Mouse (Mus musculus) intestine, embryonic 15.5 days (tissue): ENCODE data around the gene Nme7. TPM values are rescaled to one million over a fixed set of nuclear protein-coding genes. Genes with fewer than 3 reads are reported as not detected.
A peak's percentile ranks its signal among the peaks of the same experiment; 100 is the strongest.

ENCODE experiments used
- ATAC-seq: fragments of 200-750 bp; cut with Nextera tagmentation; 2 replicates; pipeline ENCODE4 v1.8.0; 2017; ENCODE audit warnings: moderate TSS enrichment, moderate library complexity
- H3K27ac ChIP-seq: fragments of 300-500 bp; sonication (generic); 2 replicates; pipeline ENCODE4 v1.5.1; 2015; ENCODE audit warnings: mild to moderate bottlenecking, inconsistent platforms
- H3K27me3 ChIP-seq: fragments of 300-500 bp; sonication (generic); replicated peaks from 2 replicates; pipeline ENCODE4 v1.6.1; 2015; ENCODE audit warnings: inconsistent platforms
- H3K36me3 ChIP-seq: fragments of 300-500 bp; sonication (generic); 2 replicates; pipeline ENCODE4 v1.6.1; 2015; ENCODE audit warnings: inconsistent platforms
- H3K4me1 ChIP-seq: fragments of 300-500 bp; sonication (generic); replicated peaks from 2 replicates; pipeline ENCODE4 v1.6.1; 2015; ENCODE audit warnings: inconsistent platforms
- H3K4me2 ChIP-seq: fragments of 300-500 bp; sonication (generic); replicated peaks from 2 replicates; pipeline ENCODE4 v1.6.1; 2015; ENCODE audit warnings: mild to moderate bottlenecking, inconsistent platforms
- H3K4me3 ChIP-seq: fragments of 300-500 bp; sonication (generic); replicated peaks from 2 replicates; pipeline ENCODE4 v1.5.1; 2015; ENCODE audit warnings: inconsistent platforms
- H3K9ac ChIP-seq: fragments of 300-500 bp; sonication (generic); 2 replicates; pipeline ENCODE4 v1.6.1; 2015; ENCODE audit warnings: inconsistent platforms
- H3K9me3 ChIP-seq: fragments of 300-500 bp; sonication (generic); 2 replicates; pipeline ENCODE4 v1.6.1; 2016; ENCODE audit warnings: inconsistent platforms
- WGBS: fragments of 180-500 bp; shearing (Covaris S2); methylation state at CpG from one replicate; pipeline ENCODE4 v1.1.7; 2015; 5-methylcytosine and 5-hydroxymethylcytosine counted together
- polyA plus RNA-seq: library from polyadenylated mRNA; unstranded; fragments of >200 nt; fragmentation: Nextera tagmentation; extraction: Ambion mirVana; gene quantifications from 2 replicates; pipeline ENCODE4 v1.2.1, GENCODE M21; 2015

The Nme7 gene
- polyA plus RNA-seq, 1 experiment from 2014 or later, result 35.0 TPM

- WGBS, result 45% methylated on average over 8 of the region's 8 CpGs
- no peak overlapping the region for H3K9ac ChIP-seq
- no peak overlapping the region for H3K4me2 ChIP-seq
- H3K4me1 ChIP-seq, result no peaks in the 10 kb centered on the region
- no peak overlapping the region for H3K4me3 ChIP-seq
- no peaks in the 10 kb centered on the region for H3K9me3 ChIP-seq
- no peak for ATAC-seq
- H3K36me3 ChIP-seq, result no peaks in the 10 kb centered on the region
- 0 out of 2 replicates have a peak overlapping the region, but pooled peaks have one; percentile 1 for H3K27ac ChIP-seq
- H3K27me3 ChIP-seq, result no peaks in the 10 kb centered on the region
Observed at GRCm38 (mm10) chr1:164419401-164419800, 115.5 kb downstream of the Nme7 start.

- H3K4me2 ChIP-seq, result no peak overlapping the region
- no peaks in the 10 kb centered on the region for H3K27me3 ChIP-seq
- peak; percentile 89 for ATAC-seq
- H3K9ac ChIP-seq, result no peak overlapping the region
- no peaks in the 10 kb centered on the region for H3K9me3 ChIP-seq
- WGBS, result 56% methylated on average over 6 of the region's 6 CpGs
- no peak overlapping the region for H3K4me3 ChIP-seq
- no peaks in the 10 kb centered on the region for H3K36me3 ChIP-seq
- no peaks in the 10 kb centered on the region for H3K4me1 ChIP-seq
- peak overlapping the region; percentile 74 for H3K27ac ChIP-seq
Observed at GRCm38 (mm10) chr1:164420623-164421354, 116.9 kb downstream of the Nme7 start.

- Histone ChIP-seq H3K9me3 (no peaks in the 10 kb centered on the region), H3K36me3 (no peaks in the 10 kb centered on the region), H3K9ac (no peak overlapping the region), H3K4me3 (no peak overlapping the region), H3K27ac (no peak overlapping the region), H3K4me1 (no peaks in the 10 kb centered on the region), H3K27me3 (no peaks in the 10 kb centered on the region), H3K4me2 (no peak overlapping the region)
- WGBS, result 77% methylated on average over 7 of the region's 7 CpGs
- peak; percentile 72 for ATAC-seq
Observed at GRCm38 (mm10) chr1:164426227-164426626, 122.3 kb downstream of the Nme7 start.

GRCm38 (mm10) chr1:164427777-164428176, 123.9 kb downstream of the Nme7 start:
- no peaks in the 10 kb centered on the region for H3K9me3 ChIP-seq
- no peaks in the 10 kb centered on the region for H3K36me3 ChIP-seq
- no peak overlapping the region for H3K4me3 ChIP-seq
- H3K27me3 ChIP-seq, result no peaks in the 10 kb centered on the region
- H3K4me1 ChIP-seq, result no peaks in the 10 kb centered on the region
- no peak overlapping the region for H3K9ac ChIP-seq
- no peak overlapping the region for H3K4me2 ChIP-seq
- ATAC-seq, result no peak
- no peak overlapping the region for H3K27ac ChIP-seq
- 77% methylated on average over 7 of the region's 7 CpGs for WGBS

- Histone ChIP-seq H3K4me2 (no peak overlapping the region), H3K9me3 (no peaks in the 10 kb centered on the region), H3K4me3 (no peak overlapping the region), H3K36me3 (no peaks in the 10 kb centered on the region), H3K9ac (no peak overlapping the region), H3K4me1 (no peaks in the 10 kb centered on the region), H3K27ac (no peak overlapping the region), H3K27me3 (no peaks in the 10 kb centered on the region)
- ATAC-seq, result no peak
- WGBS, result 89% methylated on average over 9 of the region's 9 CpGs
Observed at GRCm38 (mm10) chr1:164428644-164429043, 124.7 kb downstream of the Nme7 start.

- Histone ChIP-seq H3K36me3 (0 out of 2 replicates have a peak, but pooled peaks cover 4% of the 10 kb centered on the region), H3K4me3 (no peak overlapping the region), H3K9ac (no peak overlapping the region), H3K9me3 (no peaks in the 10 kb centered on the region), H3K27ac (no peak overlapping the region), H3K27me3 (no peaks in the 10 kb centered on the region), H3K4me2 (no peak overlapping the region), H3K4me1 (no peaks in the 10 kb centered on the region)
- no peak for ATAC-seq
- WGBS, result 69% methylated on average over 5 of the region's 5 CpGs
Observed at GRCm38 (mm10) chr1:164432649-164433048, 128.7 kb downstream of the Nme7 start.

GRCm38 (mm10) chr1:164434049-164434448, 130.1 kb downstream of the Nme7 start:
- Histone ChIP-seq H3K9ac (no peak overlapping the region), H3K4me3 (no peak overlapping the region), H3K9me3 (no peaks in the 10 kb centered on the region), H3K27me3 (no peaks in the 10 kb centered on the region), H3K27ac (no peak overlapping the region; the same call in none of the 2 replicates), H3K36me3 (peaks cover 12% of the 10 kb centered on the region), H3K4me1 (no peaks in the 10 kb centered on the region), H3K4me2 (no peak overlapping the region)
- WGBS, result 37% methylated on average over 6 of the region's 6 CpGs
- ATAC-seq, result peak; percentile 71

- 86% methylated on average over 7 of the region's 7 CpGs for WGBS
- no peak overlapping the region for H3K4me3 ChIP-seq
- H3K27ac ChIP-seq, result no peak overlapping the region
- no peak overlapping the region for H3K9ac ChIP-seq
- H3K36me3 ChIP-seq, result peaks cover 17% of the 10 kb centered on the region
- H3K4me1 ChIP-seq, result no peaks in the 10 kb centered on the region
- no peaks in the 10 kb centered on the region for H3K27me3 ChIP-seq
- H3K9me3 ChIP-seq, result no peaks in the 10 kb centered on the region
- ATAC-seq, result no peak
- no peak overlapping the region for H3K4me2 ChIP-seq
Observed at GRCm38 (mm10) chr1:164436749-164437148, 132.8 kb downstream of the Nme7 start.

- Histone ChIP-seq H3K27ac (no peak overlapping the region), H3K36me3 (peaks cover 16% of the 10 kb centered on the region), H3K9me3 (no peaks in the 10 kb centered on the region), H3K4me3 (no peak overlapping the region), H3K9ac (no peak overlapping the region), H3K27me3 (no peaks in the 10 kb centered on the region), H3K4me2 (no peak overlapping the region), H3K4me1 (no peaks in the 10 kb centered on the region)
- ATAC-seq, result no peak
- 91% methylated on average over 6 of the region's 6 CpGs for WGBS
Observed at GRCm38 (mm10) chr1:164440230-164440629, 136.3 kb downstream of the Nme7 start.

GRCm38 (mm10) chr1:164440708-164441407, 136.9 kb downstream of the Nme7 start:
- 80% methylated on average over 11 of the region's 11 CpGs for WGBS

GRCm38 (mm10) chr1:164441408-164441974, 137.6 kb downstream of the Nme7 start:
- H3K27me3 ChIP-seq, result no peaks in the 10 kb centered on the region
- peaks cover 15% of the 10 kb centered on the region for H3K36me3 ChIP-seq
- H3K27ac ChIP-seq, result no peak overlapping the region
- no peak overlapping the region for H3K4me3 ChIP-seq
- WGBS, result 80% methylated on average over 18 of the region's 18 CpGs
- H3K4me2 ChIP-seq, result no peak overlapping the region
- H3K9ac ChIP-seq, result no peak overlapping the region
- no peaks in the 10 kb centered on the region for H3K9me3 ChIP-seq
- no peak for ATAC-seq
- no peaks in the 10 kb centered on the region for H3K4me1 ChIP-seq

More at GRCm38 (mm10) chr1:164440708-164441407, 136.9 kb downstream of the Nme7 start:
- no peaks in the 10 kb centered on the region for H3K27me3 ChIP-seq
- no peak overlapping the region for H3K27ac ChIP-seq
- H3K4me3 ChIP-seq, result no peak overlapping the region
- H3K4me1 ChIP-seq, result no peaks in the 10 kb centered on the region
- no peaks in the 10 kb centered on the region for H3K9me3 ChIP-seq
- peaks cover 15% of the 10 kb centered on the region for H3K36me3 ChIP-seq
- no peak overlapping the region for H3K9ac ChIP-seq
- no peak for ATAC-seq
- no peak overlapping the region for H3K4me2 ChIP-seq

- no peaks in the 10 kb centered on the region for H3K27me3 ChIP-seq
- H3K4me3 ChIP-seq, result no peak overlapping the region
- no peaks in the 10 kb centered on the region for H3K9me3 ChIP-seq
- H3K4me2 ChIP-seq, result no peak overlapping the region
- WGBS, result 67% methylated on average over 5 of the region's 5 CpGs
- H3K27ac ChIP-seq, result no peak overlapping the region
- no peak overlapping the region for H3K9ac ChIP-seq
- H3K4me1 ChIP-seq, result peaks cover 4% of the 10 kb centered on the region; the same call in 1 of the 2 replicates
- ATAC-seq, result no peak
- H3K36me3 ChIP-seq, result peaks cover 4% of the 10 kb centered on the region; the same call in 1 of the 2 replicates
Observed at GRCm38 (mm10) chr1:164445620-164446162, 141.8 kb downstream of the Nme7 start.
